Mouse (Mus musculus): ENCODE results near the gene Dnajc14.

DNA sequence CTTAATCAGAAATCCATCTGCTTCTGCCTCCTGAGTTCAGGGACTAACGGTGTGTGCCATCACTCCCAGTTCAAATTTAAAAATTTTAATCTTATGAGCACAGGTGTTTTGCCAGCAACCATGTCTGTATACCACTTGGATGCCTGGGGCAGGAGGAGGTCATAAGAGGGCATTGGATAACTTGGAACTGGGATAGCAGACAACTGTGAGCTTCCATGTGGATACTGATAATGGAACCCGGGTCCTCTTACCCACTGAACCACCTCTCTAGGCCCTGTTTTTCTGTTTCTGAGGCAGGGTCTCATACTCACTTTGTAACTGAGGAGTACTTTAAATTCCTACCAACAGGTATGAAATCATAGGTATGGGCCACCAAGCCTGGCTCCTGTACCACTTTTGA lies 25.4 kb upstream of the Dnajc14 start:
- TF ChIP-seq CTCF (IDR thresholded peaks at IDR 0.05; ENCODE audit: borderline replicate concordance, extremely low read depth, insufficient read depth, insufficient read length) (no peak), POLR2A (IDR thresholded peaks at IDR 0.05; ENCODE audit: borderline replicate concordance, extremely low read depth, insufficient read depth, insufficient read length, poor library complexity, severe bottlenecking) (no peak)

All from brain, embryonic 14.5 days (tissue).